Mouse (Mus musculus) liver, adult (tissue): ENCODE measurements around the gene 1110002E22Rik.

Experiments used
- GATA4 ChIP-seq: IDR thresholded peaks from 2 replicates; pipeline ENCODE4 v1.6.1; 2014; ENCODE audit warnings: mild to moderate bottlenecking, low read length; ENCODE audit not compliant: insufficient replicate concordance

The 1110002E22Rik gene

DNA sequence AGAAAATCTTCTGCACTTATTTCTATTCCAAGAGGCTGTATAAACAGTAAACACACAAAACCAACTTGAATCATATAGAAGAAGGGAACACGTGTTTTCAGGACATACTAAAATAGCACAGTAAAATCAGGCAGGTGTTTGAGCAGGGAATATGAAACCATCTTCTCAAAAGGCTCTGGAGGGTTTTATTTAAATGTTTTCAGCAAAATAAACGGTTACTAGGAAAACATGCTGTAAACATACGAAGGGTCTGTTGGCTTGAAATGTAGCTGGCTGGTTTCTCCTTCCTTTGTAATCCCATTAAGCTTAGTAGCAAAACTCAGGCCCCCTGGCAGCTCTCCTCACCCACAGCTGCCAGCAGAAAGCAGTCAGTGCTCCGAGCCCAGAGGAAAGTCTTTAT lies 6.6 kb upstream of the 1110002E22Rik start:
- no peak for TF ChIP-seq GATA4

DNA sequence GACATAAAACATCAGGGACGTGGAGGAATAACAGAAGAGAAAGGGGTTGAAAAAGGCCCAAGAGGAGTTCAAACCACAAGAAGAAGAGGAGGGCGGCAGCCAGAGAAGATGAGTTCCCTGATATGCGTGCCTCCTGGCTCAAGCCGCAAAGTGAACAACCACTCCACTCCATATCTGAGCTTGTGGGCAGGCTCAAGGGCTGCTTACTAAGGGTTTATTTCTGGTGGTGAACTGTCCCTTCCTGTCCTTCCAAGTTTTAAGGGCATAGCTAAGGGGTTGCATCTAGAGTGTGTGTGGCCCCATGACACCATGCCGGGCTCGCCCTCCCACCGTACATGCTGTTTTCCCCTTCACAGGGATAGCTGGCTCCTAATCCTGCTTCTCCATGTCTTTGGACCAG lies 4.4 kb upstream of the 1110002E22Rik start:
- no peak for TF ChIP-seq GATA4

DNA sequence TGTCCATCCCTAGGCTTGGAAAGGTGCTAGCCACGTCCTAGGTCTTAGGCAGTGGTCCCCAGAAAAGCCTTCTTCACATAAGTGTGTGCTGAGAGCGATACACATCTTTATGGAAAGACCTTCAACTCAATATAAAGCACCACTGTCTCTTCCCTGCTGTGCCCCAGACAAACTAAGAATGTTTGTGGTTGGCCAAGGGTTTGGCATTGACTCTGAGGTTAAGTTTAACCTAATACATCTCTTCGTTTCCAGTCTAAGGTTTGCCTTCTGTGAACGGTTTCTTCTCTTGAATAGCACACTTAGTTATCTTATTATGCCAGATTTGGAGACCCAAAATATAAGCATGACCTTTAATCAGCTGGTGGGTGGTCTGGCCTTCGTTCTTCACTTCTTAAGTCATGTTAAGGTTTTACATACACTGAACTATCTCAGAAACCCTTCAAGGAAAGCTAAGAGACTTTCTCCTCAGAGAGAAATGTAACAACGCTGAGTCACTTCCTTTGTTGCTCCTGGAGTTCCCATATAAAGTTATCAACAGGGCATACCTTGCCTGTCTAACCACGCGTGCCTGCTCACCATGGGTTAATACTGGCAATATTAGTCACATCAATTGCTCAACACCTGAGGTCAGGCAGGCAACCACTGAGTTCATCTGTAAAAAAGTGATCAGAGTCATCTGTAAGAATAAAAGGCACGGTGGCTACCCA lies 3.5 kb upstream of the 1110002E22Rik start:
- no peak for TF ChIP-seq GATA4

DNA sequence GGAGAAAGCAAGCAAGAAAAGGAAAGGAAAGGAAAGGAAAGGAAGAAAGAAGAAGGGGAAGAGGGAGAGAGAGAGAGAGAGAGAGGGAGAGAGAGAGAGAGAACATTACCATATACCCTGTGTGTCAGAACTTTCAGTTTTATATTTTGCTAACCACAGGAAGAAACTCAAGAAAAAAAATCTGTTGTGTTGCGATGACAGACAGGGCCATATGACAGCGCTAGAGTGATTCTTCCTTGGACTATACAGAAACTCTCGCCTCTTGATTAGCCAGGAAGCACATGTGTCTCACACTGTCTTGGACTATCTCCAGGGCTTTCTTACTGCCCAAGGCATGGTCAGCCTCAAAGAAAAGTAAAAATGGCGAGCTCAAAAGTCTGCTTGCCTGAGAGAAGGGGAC lies 2.2 kb upstream of the 1110002E22Rik start:
- TF ChIP-seq GATA4 = no peak

DNA sequence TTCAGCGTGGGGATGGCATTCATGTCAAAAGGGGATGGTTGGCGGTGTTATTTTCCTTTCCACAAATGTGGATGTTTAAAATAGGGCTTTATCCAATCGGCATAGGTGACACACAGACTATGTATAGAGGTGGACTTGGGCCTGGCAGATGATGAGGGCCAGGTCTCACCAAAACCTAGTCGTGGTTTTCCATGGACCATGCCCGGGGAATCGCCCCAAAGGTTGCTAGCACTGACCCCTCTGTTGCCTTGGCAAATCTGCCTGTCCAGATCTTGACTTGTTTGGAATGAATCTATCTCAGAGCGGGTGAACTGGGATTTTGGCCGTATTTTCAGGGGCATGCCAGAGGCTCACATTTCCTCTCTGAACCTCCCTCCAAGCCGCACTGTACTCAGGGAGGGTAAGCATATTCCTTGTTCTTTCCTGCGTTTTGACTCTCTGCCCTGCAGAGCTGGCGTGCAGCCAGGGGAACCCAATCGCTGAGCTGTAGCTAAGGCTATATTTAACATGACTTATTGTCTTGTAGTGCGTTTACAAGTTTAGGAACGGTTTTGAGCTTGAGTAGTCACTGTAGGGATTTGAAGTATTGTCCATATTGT lies 1.0 kb upstream of the 1110002E22Rik start:
- no peak for TF ChIP-seq GATA4

DNA sequence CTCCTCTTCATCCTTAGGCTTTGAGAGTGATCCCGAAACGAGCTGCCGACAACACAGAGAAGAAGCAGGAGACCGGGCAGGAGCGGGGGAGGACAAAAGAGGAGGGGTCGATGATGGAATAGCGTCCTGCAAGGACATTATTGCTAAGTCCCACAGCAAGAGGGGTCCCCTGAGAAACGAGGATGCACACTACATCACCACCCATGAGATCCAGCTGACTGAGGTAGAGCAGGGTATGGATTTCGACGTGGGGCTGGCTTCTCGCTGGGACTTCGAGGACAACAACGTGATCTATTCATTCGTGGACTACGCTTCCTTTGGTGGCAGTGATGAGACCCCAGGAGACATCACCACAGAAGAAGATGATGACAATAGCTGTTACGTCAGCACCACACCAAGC lies 1.1 kb downstream of the 1110002E22Rik start:
- no peak for TF ChIP-seq GATA4

DNA sequence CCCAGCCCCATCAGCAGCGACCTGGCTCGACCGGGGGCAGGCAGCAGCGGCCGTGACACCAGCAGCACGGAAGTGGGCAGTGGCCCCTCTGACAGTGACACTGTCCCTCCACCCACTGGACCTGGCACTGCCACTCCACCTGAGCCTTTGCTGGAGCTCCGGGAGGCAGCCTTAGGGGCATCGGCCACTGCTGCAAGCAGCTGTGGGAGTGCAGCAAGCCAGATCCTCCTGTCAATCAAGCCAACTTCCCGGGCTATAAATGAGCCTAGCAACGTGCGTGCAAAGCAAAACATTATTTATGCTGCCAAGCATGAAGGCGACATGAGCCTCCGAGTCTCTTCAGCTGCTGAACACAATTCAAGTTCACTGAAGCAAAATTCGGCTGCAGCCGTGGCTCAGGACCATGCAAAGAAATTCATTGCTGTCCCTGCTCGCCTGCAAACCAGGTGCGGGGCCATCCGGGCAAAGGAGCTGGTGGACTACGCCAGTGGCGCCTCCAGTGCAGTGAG lies 1.6 kb downstream of the 1110002E22Rik start:
- no peak for TF ChIP-seq GATA4

DNA sequence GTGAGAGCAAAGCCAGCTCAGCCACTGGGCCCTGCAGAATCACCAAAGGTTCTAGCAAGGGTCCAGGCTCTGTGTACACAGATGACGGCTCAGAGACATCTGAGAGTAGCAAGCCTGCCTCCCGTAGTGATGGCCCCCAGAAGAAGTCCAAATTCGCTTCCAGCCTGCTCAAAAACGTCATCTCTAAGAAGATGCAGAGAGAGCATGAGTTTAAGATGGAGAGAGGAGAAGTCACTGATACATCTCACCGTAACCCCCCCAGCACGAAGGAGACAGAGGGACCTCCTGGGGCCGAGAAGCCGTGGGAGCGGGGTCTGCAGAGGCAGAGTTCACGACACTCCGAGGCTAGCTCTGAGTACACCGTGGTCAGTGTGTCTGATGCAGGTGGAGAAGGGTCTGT lies 2.4 kb downstream of the 1110002E22Rik start, which contains the start of gene Gm5105:
Gm5105 (minus strand) TSS at position 101 of the 400 bp plus-strand sequence.
- no peak for TF ChIP-seq GATA4

DNA sequence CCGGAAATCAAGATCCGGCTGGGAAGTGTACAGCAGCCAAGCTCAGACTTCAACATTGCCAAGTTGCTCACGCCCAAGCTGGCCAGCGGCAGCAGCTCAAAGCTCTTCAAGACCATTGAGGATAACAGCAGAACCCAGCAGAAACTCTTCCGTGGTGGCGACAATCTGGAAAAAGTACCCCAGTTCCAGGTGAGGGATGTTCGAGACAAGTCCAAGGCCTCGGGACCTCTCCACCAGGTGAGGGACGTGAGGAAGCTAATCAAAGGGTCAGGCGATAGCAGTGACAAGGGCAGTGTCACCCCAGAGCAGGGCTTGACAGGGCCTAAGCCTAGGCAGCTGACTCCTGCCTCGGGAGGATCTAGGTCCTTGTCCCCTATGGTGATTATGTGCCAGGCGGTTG lies 3.3 kb downstream of the 1110002E22Rik start:
- TF ChIP-seq GATA4 = no peak

DNA sequence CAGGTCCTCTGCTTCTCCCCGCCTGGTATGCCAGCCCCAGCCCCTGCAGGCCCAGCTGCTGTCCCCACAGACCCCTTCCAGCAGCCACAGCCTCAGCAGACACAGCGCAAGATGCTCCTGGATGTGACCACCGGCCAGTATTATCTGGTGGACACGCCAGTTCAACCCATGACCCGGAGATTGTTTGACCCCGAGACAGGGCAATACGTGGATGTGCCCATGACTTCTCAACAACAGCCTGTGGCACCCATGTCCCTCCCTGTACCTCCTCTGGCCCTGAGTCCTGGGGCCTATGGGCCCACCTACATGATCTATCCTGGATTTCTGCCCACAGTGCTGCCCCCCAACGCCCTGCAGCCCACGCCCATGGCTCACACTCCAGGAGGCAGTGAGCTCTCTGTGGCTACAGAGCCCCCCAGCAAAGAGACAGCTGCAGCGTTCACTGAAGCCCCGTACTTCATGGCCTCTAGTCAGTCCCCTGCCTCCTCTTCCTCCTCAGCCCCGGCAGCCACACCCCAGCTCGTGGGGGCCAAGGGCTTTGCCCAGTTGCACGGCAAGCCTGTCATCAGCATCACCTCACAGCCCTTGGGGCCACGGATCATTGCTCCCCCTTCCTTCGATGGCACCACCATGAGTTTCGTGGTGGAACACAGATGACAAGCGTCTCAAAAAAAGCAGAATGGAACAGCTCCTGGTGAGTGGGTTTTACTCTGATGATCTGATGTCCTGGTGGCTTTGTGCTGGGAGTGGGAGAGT lies 5.1 kb downstream of the 1110002E22Rik start:
- TF ChIP-seq GATA4 = no peak

DNA sequence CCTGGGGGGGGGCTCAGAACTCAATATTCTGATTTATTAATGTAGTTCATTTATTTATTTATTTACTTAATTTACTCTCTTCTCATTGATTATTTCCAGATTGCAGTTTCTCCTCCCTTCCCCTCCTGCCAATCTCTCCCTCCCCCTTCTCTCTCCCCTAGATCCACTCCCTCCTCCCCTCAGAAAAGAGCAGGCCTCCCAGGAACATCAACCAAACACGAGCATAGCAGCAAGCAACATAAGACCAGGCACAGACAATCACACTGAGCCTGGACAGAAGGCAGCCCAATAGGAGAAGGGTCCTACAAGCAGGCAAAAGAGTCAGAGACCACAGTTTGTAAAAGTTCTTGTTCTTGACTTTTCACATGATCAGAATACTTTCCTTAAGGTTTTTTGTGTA lies 6.2 kb downstream of the 1110002E22Rik start:
- TF ChIP-seq GATA4 = no peak

DNA sequence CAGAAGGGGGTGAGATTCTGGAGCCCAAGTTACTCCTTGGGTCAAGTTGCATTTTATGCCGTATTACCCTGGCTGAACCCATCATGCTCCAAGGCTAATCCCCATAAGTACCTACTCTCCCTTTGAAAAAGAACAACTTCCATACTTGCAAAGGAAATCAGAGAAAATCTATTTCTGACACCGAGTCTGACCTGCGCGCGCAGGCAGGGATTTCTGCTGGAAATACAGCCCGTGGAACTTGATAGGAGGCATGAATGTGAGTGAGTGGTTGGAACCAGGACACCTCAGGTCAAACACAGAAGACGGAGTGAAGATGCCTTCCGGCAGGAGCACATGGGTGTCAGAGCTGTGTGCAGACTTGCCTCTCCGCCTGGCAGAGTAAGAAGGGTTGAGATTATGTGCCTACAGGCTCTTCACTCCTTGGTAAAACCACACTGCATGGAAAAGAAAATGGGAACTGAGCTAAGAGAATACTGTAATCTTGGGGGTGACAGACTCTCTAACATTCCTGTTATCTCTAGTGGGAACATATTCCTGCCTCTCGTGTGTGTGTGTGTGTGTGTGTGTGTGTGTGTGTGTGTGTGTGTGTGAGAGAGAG lies 6.7 kb downstream of the 1110002E22Rik start:
- TF ChIP-seq GATA4 = no peak

DNA sequence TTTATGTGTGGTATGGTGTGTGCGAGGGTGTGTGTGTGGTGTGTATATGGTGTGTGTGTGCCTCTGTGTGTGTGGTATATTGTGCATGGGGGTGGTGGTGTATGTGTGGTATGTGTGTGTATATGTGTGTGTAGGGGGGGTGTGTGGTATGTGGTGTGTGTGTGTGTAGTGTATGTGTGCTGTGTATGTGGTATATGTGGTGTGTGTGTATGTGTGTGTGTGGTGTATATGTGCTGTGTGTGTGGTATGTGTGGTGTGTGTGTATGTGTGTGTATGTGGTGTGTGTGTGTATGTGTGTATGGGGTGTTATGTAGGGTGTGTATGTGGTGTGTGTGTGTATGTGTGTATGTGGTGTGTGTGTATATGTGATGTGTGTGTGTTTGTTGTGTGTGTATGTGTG lies 9.4 kb downstream of the 1110002E22Rik start:
- no peak for TF ChIP-seq GATA4

DNA sequence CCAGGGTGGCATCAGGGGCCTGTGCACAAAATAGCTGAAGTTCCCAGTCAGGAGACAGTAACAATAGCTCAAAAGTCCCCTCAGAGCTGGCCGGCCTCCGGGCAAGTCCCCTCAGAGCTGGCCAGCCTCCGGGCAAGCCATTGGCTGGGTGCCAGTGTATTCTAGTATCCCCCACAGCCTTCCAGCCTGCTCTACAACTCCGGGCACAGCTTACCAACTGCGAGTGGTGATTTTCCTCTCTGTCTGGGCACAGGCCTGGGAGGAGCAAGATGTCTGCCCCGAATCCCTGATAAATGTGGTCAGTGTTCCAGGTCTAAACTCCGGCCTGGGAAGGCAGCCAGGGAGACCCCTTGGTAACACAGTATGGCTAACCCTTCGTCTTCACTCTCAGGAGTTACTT lies 10.4 kb downstream of the 1110002E22Rik start:
- no peak for TF ChIP-seq GATA4

DNA sequence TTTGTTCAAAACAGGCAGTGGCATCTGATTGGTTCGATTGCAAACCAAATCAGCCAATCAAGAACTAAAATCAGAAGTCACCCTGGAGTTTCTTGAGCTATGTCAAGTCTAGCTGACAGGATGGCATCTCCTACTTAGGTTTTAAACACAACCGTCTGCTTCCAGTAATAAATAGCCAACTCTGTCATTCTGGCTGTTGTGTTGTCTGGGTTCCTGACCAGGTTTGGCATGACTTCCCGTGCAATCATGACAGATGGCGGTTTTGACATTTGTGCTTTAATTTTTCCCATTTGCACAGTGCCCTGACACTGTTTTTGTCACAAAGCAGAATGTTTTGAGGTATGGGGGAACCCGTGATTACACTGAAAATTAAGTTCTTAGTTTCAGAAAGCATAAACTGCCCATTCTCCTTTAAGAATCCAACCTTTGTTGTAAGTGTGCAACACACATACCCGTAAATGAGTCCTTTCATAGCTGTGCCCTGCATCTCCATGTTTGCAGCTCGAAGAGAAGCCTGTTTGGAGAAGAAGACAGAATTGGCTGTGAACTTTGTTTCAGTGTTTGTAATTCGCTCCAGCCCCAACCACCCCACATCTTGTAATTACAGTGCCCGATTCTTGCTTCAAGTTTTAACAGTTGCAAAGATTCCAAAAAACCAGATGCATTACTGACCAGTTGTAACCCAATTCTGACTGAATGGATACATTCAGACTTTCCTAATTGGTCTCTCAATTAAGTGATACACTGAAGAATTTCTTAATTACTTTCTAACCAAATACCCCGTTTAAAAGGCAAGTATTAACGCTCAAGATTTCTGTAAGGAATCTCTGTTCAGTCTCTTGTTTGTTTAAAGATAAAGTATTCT lies 12.9 kb downstream of the 1110002E22Rik start:
- TF ChIP-seq GATA4 = no peak
